Mouse (Mus musculus): Measurements from ENCODE around the gene Inpp4b. TPM values are rescaled to one million over a fixed set of nuclear protein-coding genes. Genes with fewer than 3 reads are reported as not detected.

Gene Inpp4b
- polyA plus RNA-seq, 1 experiment: 1.9 TPM

DNA sequence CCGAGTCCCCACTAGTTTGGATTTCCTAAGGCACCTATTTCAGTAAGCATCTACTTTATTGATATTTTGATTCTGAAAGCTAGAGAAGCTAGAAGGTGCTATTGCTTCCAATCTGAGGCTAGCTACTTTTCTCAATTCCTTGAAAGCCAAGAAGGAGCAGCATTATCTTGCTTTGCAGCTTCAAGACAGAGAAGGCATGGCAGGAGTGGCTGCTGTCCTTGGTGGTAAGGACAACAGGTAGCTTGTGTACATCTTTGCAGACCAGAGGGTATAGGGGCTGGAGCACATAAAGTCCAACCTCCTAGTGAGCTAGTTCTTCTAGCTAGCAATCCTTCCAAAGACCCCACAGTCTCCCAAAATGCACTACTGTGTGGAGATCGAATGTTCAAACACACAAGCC, 152.5 kb downstream of the Inpp4b start:
- no peaks in the 10 kb centered on the region for H3K4me1 ChIP-seq (ENCODE audit: control insufficient read depth, insufficient read depth, low read length)
- H3K4me3 ChIP-seq (ENCODE audit: insufficient read depth, low read length): no peak overlapping the region
- TF ChIP-seq CTCF (IDR thresholded peaks at IDR 0.05; ENCODE audit: borderline replicate concordance, insufficient read depth, low read length): no peak
- no peak for TF ChIP-seq POLR2A (IDR thresholded peaks at IDR 0.05; ENCODE audit: low read depth, low read length)
- no peak overlapping the region for H3K27ac ChIP-seq (ENCODE audit: insufficient read depth, low read length)

DNA sequence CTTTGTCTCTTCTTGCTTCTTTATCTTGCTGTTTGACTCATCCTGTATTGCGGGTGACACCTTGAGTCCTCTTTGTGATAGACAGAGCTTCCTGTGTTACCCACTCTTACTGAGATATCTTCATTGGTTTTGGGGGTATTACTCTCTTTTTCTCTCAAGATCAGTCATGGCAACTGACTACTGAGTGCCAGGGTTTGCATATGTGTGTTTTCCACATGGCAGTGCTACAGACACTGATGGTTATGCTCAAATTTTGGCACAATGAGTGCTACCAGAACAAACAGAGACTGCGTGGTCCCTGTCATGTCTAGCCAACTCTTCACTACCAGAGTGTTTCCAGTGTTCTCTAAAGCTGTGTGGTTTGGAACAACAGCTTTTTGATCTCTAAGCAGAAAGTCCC, 155.3 kb downstream of the Inpp4b start:
- Histone ChIP-seq H3K4me1 (ENCODE audit: control insufficient read depth, insufficient read depth, low read length) (no peaks in the 10 kb centered on the region), H3K4me3 (ENCODE audit: insufficient read depth, low read length) (no peak overlapping the region), H3K27ac (ENCODE audit: insufficient read depth, low read length) (no peak overlapping the region)
- no peak for TF ChIP-seq POLR2A (IDR thresholded peaks at IDR 0.05; ENCODE audit: low read depth, low read length)
- no peak for TF ChIP-seq CTCF (IDR thresholded peaks at IDR 0.05; ENCODE audit: borderline replicate concordance, insufficient read depth, low read length)

DNA sequence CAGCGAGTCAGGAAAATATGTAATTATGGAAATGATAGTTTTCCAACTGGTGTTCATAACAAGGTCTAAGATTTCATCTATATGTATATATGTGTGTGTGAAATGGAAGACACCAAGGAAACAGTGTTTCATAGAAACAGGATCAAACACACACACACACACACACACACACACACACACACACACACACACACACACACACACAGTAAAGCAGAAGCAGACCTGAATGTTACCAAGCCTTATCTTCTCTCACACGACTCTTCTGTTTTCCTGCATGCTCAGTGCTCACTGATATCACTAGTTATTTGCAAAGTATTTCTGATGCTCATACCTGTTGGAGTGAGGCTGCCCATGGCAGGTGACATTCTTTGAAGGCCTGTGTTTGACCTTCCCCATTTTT, 159.9 kb downstream of the Inpp4b start:
- TF ChIP-seq POLR2A (IDR thresholded peaks at IDR 0.05; ENCODE audit: low read depth, low read length) (no peak), CTCF (IDR thresholded peaks at IDR 0.05; ENCODE audit: borderline replicate concordance, insufficient read depth, low read length) (no peak)
- H3K4me3 ChIP-seq (ENCODE audit: insufficient read depth, low read length): no peak overlapping the region
- no peaks in the 10 kb centered on the region for H3K4me1 ChIP-seq (ENCODE audit: control insufficient read depth, insufficient read depth, low read length)
- no peak overlapping the region for H3K27ac ChIP-seq (ENCODE audit: insufficient read depth, low read length)

DNA sequence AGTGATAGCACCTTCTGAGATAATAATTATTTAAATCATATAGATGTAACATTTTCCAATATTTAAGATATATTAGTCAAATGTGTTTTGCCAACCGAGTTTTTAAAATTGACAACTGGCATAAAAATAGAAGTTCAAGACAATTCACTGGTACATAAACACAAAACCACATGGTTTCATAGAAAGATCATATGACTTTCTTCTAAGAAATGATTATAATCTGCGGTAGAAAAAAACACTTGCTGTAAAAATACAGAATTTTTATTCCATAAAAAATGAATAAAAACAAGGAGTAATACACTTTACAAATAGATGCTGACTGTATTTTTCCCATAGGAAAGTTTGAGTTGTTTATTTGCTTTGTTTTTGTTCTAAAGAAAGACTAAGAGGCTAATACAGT, 160.6 kb downstream of the Inpp4b start:
- no peaks in the 10 kb centered on the region for H3K4me1 ChIP-seq (ENCODE audit: control insufficient read depth, insufficient read depth, low read length)
- H3K4me3 ChIP-seq (ENCODE audit: insufficient read depth, low read length): no peak overlapping the region
- TF ChIP-seq POLR2A (IDR thresholded peaks at IDR 0.05; ENCODE audit: low read depth, low read length) (no peak), CTCF (IDR thresholded peaks at IDR 0.05; ENCODE audit: borderline replicate concordance, insufficient read depth, low read length) (no peak)
- H3K27ac ChIP-seq (ENCODE audit: insufficient read depth, low read length): no peak overlapping the region

DNA sequence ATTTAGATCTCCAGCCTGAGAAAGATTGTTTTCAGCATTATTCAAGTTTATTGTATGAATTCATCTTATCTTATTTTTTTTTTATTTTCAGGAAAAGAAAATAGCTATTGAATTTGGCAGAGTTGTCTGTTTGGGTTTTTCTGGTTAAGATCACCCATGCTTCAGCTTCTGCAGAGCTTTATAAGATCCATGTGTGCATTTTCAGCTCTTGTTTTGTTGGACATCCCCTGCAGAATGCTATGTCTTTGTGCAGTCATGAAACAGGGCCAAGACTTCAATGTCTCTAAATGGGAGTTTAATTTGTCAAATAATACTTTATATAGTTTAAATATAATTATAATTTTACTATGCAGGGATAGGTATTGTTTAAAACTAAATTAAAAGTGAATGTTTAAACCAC, 170.5 kb downstream of the Inpp4b start:
- TF ChIP-seq CTCF (IDR thresholded peaks at IDR 0.05; ENCODE audit: borderline replicate concordance, insufficient read depth, low read length): no peak
- no peak for TF ChIP-seq POLR2A (IDR thresholded peaks at IDR 0.05; ENCODE audit: low read depth, low read length)
- no peak overlapping the region for H3K27ac ChIP-seq (ENCODE audit: insufficient read depth, low read length)
- H3K4me3 ChIP-seq (ENCODE audit: insufficient read depth, low read length): no peak overlapping the region
- no peaks in the 10 kb centered on the region for H3K4me1 ChIP-seq (ENCODE audit: control insufficient read depth, insufficient read depth, low read length)

DNA sequence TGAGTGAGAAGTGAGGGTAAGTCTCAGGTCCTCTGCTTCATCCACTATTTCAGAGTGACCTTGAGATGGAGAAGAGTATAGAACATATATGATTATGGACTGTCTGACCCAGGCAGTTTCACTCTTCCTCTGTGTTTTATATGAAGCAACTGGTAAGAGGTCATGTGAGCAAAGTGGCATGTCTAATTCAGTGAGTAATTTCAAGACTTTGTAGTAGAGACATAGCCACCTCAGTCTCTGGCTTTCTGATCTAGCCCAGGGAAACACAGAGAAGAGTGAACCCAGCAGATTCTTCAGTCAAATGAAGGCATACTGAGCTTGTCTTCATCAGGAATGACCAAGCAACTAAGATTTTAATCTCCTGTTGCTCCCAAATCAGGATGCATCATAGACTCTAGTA, 172.1 kb downstream of the Inpp4b start:
- no peak overlapping the region for H3K27ac ChIP-seq (ENCODE audit: insufficient read depth, low read length)
- no peaks in the 10 kb centered on the region for H3K4me1 ChIP-seq (ENCODE audit: control insufficient read depth, insufficient read depth, low read length)
- TF ChIP-seq POLR2A (IDR thresholded peaks at IDR 0.05; ENCODE audit: low read depth, low read length) (no peak), CTCF (IDR thresholded peaks at IDR 0.05; ENCODE audit: borderline replicate concordance, insufficient read depth, low read length) (no peak)
- no peak overlapping the region for H3K4me3 ChIP-seq (ENCODE audit: insufficient read depth, low read length)

DNA sequence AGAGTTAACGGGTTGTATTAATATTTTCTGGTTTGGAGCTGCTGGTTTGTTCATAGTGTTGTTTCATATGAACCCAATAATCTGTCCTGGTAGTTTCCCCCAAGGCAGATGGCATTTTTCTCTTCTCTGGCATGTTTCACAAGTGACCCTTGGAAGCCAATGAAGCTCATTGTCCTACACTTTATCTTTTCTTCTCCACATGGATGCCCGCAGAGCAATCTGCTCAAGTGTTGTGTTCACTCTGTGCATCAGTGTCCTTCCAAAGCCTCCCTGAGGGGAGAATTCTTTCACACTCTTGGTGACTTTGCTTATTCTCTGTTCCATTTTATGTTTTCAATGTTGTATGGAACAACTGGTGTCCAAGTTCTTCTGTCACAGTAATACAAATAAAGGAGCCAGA, 179.7 kb downstream of the Inpp4b start:
- H3K4me3 ChIP-seq (ENCODE audit: insufficient read depth, low read length): no peak overlapping the region
- no peak overlapping the region for H3K27ac ChIP-seq (ENCODE audit: insufficient read depth, low read length)
- TF ChIP-seq POLR2A (IDR thresholded peaks at IDR 0.05; ENCODE audit: low read depth, low read length) (no peak), CTCF (IDR thresholded peaks at IDR 0.05; ENCODE audit: borderline replicate concordance, insufficient read depth, low read length) (no peak)
- H3K4me1 ChIP-seq (ENCODE audit: control insufficient read depth, insufficient read depth, low read length): no peaks in the 10 kb centered on the region

DNA sequence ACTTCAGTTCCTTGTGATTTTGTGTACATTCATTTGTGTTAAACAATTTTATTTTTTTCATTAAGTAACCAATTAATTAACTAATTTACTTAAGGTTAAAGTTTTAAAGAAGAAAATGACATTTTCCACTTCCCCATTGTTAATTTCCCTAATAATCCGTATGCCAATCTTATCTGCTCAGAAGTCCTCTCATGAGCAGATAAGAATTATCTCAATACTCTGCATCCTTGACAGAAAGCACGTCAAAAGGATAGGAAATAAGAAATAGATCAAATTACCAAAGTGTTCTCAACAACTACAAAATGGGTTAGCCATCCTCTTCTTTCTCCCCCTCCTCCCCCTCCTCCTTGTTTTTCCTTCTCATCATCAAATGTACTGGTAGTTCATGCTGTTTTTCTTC, 182.2 kb downstream of the Inpp4b start:
- H3K4me1 ChIP-seq (ENCODE audit: control insufficient read depth, insufficient read depth, low read length): no peaks in the 10 kb centered on the region
- no peak overlapping the region for H3K4me3 ChIP-seq (ENCODE audit: insufficient read depth, low read length)
- TF ChIP-seq CTCF (IDR thresholded peaks at IDR 0.05; ENCODE audit: borderline replicate concordance, insufficient read depth, low read length) (no peak), POLR2A (IDR thresholded peaks at IDR 0.05; ENCODE audit: low read depth, low read length) (no peak)
- no peak overlapping the region for H3K27ac ChIP-seq (ENCODE audit: insufficient read depth, low read length)

DNA sequence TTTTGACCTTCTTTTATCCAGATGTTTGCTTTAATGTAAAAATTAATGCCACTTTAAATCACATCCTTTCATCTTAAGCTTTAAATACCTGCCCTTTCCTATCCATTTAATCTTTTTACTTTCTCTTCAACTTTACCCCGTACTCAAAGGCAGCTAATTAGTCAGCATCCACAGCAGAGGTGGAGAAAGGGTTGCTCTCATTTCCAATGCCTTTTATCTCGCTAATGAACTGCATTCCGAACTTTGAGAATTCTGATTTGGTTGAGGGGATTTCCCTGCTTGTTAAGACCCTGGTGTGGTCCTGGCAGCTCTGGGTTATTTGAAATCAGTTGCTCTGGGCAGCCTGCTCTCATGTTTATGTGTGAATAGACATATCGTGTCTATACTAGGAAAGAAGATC, 185.3 kb downstream of the Inpp4b start:
- Histone ChIP-seq H3K27ac (ENCODE audit: insufficient read depth, low read length) (no peak overlapping the region), H3K4me3 (ENCODE audit: insufficient read depth, low read length) (no peak overlapping the region)
- TF ChIP-seq CTCF (IDR thresholded peaks at IDR 0.05; ENCODE audit: borderline replicate concordance, insufficient read depth, low read length) (no peak), POLR2A (IDR thresholded peaks at IDR 0.05; ENCODE audit: low read depth, low read length) (no peak)

DNA sequence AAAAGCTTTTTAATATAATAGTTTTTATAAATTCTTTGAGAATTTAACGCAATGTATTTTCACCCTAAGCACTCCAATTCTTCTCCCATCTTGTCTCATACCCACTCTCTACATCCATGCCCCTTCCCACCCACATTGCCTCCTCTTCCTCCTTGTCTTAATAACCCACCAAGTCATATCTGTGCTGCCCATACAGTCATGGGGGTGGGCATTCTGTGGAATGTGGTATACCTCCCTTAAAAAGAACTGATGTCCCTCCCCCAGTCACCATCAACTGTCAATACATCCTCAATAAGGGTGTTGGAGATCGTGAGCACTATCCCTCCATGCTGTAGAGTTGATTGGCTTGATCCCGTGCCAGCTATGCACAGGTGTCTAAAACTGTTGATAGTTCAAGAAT, 196.0 kb downstream of the Inpp4b start:
- TF ChIP-seq CTCF (IDR thresholded peaks at IDR 0.05; ENCODE audit: borderline replicate concordance, insufficient read depth, low read length) (no peak), POLR2A (IDR thresholded peaks at IDR 0.05; ENCODE audit: low read depth, low read length) (no peak)
- Histone ChIP-seq H3K4me1 (ENCODE audit: control insufficient read depth, insufficient read depth, low read length) (no peaks in the 10 kb centered on the region), H3K27ac (ENCODE audit: insufficient read depth, low read length) (no peak overlapping the region), H3K4me3 (ENCODE audit: insufficient read depth, low read length) (no peak overlapping the region)

More for the DNA sequence above, 185.3 kb downstream of the Inpp4b start:
- no peaks in the 10 kb centered on the region for H3K4me1 ChIP-seq (ENCODE audit: control insufficient read depth, insufficient read depth, low read length)

DNA sequence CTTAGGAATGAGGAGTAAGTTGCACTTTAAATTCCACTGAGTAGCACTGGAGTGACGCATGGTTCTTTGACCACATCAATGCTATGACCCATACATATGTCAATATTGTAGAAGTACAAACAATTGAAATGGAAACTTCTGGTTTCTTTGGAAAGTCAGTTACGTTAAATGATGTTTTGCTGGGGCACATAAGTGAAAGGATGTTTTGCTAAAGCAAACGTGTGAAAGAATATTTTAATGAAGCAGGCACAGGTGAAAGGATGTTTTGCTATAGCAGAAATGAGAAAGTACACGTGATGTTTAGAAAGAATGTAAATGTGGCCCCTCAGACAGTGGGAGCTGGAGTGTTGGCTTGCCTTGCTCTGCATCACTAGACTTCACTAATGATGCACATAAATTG, 216.2 kb downstream of the Inpp4b start:
- no peak overlapping the region for H3K4me3 ChIP-seq (ENCODE audit: insufficient read depth, low read length)
- H3K27ac ChIP-seq (ENCODE audit: insufficient read depth, low read length): no peak overlapping the region
- TF ChIP-seq POLR2A (IDR thresholded peaks at IDR 0.05; ENCODE audit: low read depth, low read length): no peak
- no peak for TF ChIP-seq CTCF (IDR thresholded peaks at IDR 0.05; ENCODE audit: borderline replicate concordance, insufficient read depth, low read length)
- no peaks in the 10 kb centered on the region for H3K4me1 ChIP-seq (ENCODE audit: control insufficient read depth, insufficient read depth, low read length)

Measured in embryonic fibroblast, embryonic 13.5 days (primary cell).